Mouse (Mus musculus) hindlimb bud, embryonic 11.5 days (tissue): ENCODE results near the gene Arpin.
A peak's percentile ranks its signal among the peaks of the same experiment; 100 is the strongest.

Experiments
- DNase-seq: peaks from one replicate; pipeline ENCODE4 v3.0.0-alpha.2; 2012; ENCODE audit warnings: low read depth, low spot score; ENCODE audit errors: extremely low spot score

Gene Arpin

DNA sequence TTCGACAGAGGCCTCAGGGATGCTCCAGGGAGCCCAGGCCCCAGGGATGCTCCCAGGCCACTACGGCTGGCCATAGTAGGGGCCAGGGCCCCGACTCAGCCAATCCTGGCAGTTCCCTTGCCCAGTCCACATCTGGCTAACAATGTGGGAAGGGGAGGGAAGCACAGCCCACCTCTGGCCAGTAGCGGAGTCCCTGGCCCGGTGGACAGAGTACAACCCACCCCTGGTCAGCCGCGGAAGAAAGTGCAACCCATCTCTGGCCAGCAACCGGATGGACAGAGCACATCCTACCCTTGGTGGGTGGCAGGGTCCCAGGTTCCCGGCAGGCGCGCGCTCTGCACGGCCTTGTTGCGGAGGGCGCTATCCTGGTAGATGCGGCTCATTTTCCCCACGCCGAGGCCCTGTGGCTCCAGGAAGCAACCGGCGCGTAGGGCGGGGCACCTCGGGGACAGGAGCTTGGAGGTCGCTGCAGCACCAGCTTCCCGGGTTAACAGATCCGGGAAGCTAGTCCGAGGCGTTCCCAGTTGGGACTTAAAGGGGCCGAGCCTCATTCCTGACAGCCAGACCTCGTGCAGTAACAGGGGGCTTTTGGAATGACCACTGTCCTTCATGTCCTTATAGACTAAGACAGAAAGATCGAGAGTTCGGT, at the start of gene Arpin:
Gene Arpin (minus strand): TSS at position 498 of the 649 bp plus-strand sequence.
- DNase-seq = no peak

DNA sequence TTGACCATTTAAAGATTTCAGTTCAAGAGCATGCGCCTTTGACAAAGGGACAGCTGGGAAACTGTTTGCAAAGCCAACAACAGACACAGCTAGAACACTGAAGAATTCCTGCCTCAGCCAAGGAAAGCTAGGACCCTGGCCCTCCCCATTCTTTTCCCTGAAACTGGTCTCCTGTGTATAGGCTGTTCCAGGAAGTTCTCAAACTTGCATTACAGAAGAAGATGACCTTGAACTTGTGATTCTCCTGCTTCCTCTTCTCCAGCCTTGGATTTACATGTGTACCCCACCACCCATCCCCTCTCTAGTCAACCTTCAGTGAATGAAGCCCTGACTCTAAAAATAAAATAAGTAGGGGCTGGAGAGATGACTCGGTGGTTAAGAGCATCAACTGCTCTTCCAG, 40.2 kb upstream of the Arpin start:
- no peak for DNase-seq

DNA sequence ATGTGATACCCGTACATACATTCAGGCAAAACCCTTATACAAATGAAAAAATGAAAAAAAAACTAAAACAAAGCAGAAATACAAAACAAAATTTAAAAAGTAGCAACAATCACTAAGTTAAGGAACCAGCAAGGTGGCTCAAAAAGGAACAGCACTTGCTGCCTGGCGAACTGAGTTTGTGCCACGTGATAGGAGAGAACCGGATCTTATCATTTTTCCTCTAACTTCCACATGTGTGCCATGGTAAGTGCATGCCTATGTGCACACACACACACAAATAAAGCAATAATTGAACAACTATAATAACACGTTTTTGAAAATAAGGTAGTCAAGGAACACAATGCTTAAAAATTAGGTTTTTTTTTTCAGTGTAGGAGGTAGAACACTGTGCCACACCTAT, 37.0 kb upstream of the Arpin start:
- no peak for DNase-seq

GRCm38 (mm10) chr7:79970336-79970735, 35.2 kb upstream of the Arpin start:
- DNase-seq = no peak

- no peak for DNase-seq
Observed at GRCm38 (mm10) chr7:79968326-79968725, 33.2 kb upstream of the Arpin start.

DNA sequence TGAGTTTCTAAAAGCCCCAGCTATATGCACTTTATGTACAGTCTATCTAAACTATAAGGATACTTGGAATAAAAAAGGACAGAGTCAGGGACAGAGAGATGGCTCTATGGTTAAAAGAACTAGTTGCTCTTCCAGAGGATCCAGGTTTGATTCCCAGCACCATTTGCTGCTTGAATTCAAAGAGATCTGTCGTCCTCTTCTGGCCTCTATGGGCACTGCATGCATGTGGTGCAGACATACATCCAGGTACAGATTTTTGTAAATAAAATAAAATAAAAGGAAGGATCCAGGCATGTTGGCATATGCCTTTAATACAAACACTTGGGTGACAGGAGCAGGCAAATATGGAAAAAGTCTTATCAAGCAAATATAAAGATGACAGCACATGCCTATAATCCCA, 26.4 kb upstream of the Arpin start:
- DNase-seq = no peak

GRCm38 (mm10) chr7:79956131-79956530, 21.0 kb upstream of the Arpin start:
- DNase-seq = no peak

GRCm38 (mm10) chr7:79954890-79955289, 19.7 kb upstream of the Arpin start:
- no peak for DNase-seq

GRCm38 (mm10) chr7:79951038-79951437, 15.9 kb upstream of the Arpin start:
- DNase-seq = no peak

DNA sequence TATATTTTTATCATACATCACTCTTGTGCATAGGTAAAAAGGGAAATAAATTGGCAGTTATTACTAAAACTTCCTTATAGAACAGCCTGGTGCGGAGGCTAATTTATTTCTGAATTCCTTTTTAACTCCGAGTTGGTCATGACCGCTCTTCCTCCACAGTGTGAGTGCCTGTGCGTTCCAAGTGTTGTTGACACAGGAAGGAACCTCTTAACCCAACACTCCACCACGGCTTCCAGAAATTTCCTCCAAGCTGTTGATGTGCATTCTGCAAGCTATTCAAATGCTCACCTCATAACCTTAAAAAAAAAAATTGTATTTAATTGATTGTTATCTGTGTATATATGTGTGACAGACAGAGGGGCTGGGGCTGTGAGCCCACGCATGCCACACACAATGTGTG, 15.1 kb upstream of the Arpin start:
- no peak for DNase-seq

- no peak for DNase-seq
Observed at GRCm38 (mm10) chr7:79935511-79936205, 499 bp upstream of the Arpin start.

DNA sequence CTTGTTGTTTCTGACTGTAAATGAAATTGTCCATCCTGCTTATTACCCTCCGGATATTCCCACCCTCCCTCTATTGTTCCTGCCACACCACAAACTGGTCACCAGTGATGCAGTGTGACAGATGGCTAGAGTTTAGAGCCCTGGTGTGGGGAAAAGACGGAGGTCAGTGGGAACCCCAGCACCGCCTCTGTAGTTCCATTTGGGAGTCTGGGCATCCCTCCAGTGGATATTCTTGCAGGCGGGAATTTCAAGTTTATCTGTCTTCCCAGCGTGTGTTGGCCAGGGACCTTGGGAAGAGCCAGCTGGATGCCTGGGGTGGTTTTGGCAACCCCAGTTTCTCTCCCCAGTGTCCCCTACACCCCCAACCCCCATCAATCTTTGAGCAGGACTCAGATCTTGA, 698 bp downstream of the Arpin start:
- no peak for DNase-seq

DNA sequence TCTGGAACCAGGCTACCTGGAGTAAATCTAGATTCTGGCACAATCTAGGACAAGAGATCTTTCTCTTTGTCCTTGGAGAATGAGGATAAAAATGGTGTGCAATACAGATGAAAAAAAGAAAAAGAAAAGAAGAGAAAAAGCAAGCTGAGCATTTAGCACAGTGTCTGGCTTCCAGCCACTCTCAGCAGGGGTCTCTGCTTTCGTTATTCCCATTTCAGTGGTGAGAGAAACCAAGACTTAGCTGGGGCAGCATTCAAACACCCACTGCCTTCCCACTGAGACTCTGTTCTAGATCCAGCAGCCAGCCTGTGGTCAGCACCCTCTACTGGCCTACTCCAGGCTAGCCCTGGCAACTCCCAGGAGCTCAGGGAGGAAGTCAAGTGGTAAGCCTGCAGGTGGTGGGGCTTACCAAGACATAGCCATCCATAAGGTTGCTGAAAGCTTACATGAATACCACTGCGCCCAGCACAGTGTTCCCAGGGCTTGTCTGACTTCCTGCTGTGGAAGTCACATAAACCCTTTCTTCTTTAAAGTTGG, 6.6 kb downstream of the Arpin start:
- no peak for DNase-seq

DNA sequence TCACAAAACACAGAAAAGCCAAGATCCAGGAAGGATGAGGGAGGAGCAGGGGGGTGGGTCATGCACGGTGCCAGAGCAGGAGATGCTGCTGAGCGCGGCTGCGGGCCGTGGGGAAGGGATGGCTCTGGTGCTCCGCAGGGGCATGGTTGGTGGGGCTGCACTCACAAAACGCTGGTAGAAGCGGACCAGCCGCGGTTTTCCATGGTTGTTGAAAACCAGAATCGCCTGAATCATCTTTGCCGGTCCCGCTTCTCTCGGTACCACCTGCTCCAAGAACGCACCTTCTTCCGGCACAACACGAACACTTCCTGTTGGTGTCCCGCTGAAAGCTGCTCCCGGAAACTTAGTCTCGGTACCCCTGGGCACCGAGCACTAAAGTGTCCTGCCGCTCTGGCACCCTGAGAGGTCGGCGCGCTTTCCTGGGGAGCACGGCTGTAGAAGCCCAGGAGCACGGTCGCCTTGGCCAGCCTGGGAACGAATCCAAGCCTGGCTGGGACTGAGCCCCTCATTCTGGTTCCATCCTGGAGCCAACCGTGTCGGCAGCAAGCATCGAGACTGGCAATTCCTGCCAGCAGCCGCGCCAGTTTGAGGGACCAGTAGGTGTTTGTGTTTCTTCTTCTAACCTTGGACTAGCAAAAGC, 14.7 kb downstream of the Arpin start, which contains the start of gene Ap3s2:
Gene Ap3s2 (minus strand): TSS at position 306 of the 640 bp plus-strand sequence.
- DNase-seq = peak; percentile 85

DNA sequence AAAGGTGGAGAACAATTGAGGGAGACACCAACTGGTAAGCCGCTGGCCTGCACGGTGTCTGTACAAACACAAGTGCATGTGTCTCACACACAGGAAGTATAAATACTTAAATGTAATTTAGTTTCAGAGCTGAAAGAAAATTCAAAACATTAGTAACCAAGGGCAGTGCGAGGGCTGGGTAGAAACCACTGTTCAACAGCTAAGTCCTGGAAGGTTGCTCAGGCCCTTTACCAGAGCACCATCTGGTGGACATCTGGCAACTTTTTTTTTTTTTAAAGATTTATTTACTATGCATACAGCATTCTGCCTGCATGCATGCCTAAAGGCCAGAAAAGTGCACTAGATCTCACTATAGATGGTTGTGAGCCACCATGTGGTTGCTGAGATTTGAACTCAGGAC, 20.6 kb downstream of the Arpin start:
- DNase-seq = no peak

DNA sequence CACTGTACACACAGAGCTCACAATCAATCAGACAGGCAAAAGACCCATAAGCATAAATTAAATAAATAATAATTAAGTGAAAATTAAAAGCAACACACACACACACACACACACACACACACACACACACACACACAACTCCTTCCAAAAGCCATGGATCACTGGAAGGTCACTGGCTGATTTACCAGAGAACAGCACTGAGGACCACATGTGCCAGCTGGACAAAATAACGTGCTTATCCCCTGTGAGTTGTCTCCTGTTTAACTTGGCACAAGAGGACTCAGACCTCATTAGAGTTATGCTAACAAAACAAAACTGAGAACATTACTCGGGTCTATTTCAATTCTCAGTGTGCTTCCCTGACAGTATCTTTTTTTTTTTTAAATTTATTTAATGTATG, 27.8 kb downstream of the Arpin start:
- DNase-seq = no peak

DNA sequence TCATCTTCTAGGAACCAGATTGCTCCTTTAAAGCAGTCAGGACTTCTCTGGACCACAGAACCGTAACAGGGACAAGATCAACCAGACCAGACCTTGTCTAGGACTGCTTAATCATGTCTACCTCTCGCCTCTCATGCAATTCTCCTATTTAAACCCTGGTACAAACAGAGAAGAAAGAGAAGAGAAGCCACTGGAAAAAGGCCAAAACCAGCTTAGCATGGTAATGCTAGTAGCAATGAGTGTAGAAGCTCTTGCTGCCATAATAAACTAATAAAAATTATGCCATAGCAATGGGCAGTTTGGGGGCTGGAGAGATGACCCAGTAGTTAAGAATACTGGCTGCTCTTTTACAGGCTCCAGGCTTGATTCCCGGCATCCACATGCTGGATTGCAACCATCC, 28.2 kb downstream of the Arpin start:
- no peak for DNase-seq

DNA sequence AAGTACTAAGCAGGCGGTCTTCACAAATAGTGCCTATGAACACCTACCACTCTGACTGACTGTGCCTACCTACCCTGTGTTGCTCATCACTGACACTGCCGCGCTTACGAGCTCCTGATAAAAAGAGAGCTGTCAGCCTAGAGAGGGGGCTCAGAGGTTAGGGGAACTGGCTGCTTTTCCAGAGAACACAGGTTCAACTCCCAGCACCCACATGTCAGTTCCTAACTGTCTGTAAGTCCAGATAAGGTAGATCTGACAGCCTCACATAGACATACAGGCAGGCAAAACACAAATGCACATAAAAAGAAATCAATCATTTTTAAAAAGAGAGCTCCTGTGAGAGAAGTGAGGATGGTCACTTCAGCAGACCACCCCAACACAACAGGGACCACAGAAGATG, 30.0 kb downstream of the Arpin start:
- DNase-seq = no peak

GRCm38 (mm10) chr7:79903160-79903792, 31.9 kb downstream of the Arpin start:
- DNase-seq = no peak

- DNase-seq = no peak
Observed at GRCm38 (mm10) chr7:79900753-79901152, 34.4 kb downstream of the Arpin start.

DNA sequence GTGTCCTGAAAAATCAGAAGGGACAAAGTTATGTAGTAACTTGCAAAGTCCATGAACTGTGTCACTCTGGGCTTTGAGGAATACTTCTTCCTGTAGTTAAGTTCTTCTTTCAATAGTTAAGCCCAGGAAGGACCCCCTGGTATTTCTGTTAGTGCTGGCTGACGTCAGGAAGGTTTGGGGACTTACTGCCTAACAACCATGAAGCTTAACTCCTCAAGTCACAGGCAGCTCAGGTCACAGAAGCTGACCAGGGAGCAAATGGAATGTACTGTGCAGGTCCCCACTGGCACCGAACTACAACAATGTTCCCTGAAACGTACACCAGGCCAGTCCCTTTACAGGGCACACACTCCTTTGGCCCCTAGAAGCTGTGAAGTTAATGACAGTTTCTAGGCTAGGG, 39.9 kb downstream of the Arpin start:
- no peak for DNase-seq

- DNase-seq = no peak
Observed at GRCm38 (mm10) chr7:79894790-79895189, 40.4 kb downstream of the Arpin start.
